Mouse (Mus musculus) right cerebral cortex, postnatal 10 days (tissue): ENCODE results near the gene Ccdc88a.

ENCODE experiments used
- DNase-seq, 2 experiments: peaks; one replicate each; pipeline ENCODE4 v3.0.0; 2021; ENCODE audit warnings: low spot score in 2 of 2

Ccdc88a gene

GRCm38 (mm10) chr11:29548504-29549424 lies 175.3 kb downstream of the Ccdc88a start:
- peak in 1 of 2 experiments; percentile 31 for DNase-seq

DNA sequence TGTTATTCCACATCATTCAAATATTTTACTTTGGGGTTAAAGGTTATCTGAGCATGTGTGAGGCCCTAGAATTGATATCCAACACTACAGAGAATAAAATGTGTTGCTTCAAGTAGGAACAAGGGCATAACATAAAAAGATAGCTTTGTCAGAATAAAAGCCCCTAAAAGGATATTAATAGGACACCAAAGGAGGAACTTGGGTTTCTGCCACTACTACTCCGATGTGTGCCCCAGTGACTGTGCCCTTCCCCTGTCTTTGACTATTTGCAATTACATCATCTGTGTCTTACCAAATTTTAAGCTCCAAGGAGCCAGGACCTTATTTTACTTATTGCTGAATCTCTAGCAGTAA lies 175.9 kb downstream of the Ccdc88a start:
- no peak for DNase-seq
